Mouse (Mus musculus) thymus, postnatal 14 days (tissue): ENCODE measurements around the gene Slc24a1.
"Not testable (repeated sequence)": the region's sequence is repeated elsewhere in the genome, so short reads cannot be mapped to it uniquely, and the experiment has no call there.

ENCODE experiments used
- DNase-seq: peaks from one replicate; pipeline ENCODE4 v3.0.0; 2021

Gene Slc24a1

DNA sequence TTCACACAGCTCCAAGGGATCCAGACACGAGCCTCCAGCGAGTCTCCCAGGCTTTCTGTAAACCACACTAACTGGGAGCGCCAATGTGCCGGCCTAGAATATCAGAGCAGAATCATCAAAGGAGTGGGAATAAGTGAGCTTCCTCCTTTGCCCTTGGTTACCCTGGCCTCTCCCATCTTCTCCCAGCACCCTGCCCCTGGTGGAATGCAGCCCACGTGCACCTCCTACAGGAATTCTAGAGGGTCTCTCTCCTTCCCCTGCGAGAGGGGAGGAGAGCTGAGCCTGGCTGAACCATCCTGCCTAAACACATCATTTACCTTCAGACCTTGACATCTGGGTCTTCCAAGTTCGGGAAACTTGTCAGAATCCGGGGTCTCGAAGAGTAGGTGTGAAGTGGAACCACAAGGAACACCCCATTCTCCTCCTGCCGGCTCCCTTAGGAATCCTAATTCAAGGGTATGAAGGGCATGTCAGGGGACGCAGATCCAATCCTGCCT, at the start of gene Slc24a1:
Slc24a1 (minus strand) TSS at position 447 of the 497 bp plus-strand sequence.
- no peak for DNase-seq

DNA sequence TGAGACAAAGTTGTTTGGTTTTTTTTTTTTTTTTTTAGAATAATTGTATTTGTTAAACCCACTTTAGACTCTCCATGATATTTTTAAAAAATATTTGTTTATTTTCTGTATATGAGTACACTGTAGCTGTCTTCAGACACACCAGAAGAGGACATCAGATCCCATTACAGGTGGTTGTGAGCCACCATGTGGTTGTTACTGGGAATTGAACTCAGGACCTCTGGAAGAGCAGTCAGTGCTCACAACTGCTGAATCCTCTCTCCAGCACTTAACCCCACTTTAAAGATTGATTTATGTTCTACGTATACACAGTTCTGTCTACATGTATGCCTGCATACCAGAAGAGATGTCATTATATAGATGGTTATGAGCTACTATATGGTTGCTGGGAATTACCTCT, 44.1 kb upstream of the Slc24a1 start:
- DNase-seq: not testable (repeated sequence)

DNA sequence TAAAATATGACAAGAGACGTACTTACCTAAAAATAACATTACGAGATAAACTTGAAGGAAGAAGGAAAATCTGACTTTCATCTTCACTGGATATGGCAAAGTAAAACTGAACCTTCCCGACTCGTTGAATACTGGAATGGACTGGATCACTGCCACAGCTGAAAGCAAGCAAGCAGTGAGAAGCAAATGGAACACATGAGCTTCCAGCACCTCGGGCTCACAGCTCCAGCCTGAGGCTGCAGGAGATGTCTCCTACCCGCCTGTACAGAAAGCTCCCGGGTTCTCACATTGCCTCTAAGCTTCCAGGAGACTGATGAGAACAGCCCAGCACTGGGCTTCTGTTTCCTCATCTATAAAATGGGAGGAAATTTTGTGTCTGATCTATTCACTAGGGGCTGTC, 38.9 kb upstream of the Slc24a1 start:
- DNase-seq: no peak

DNA sequence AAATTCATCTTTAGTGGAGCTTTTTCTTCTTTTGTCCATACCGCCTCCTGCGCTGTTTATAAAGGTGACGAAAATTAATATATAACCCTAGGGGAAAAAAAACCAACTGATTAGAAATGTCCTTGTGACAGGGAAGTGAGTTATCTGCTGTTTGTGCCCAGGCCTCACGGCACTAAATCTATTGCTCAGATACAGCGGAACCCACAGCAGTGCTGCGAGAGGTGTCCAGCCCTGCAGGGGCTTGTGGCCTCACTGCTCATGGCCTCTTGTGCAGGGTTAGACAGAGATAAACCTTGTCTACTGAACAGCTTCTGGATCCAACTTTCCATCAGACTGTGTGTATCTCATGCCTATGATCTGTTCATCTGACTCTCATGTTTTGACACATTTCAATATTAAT, 37.0 kb upstream of the Slc24a1 start:
- no peak for DNase-seq

DNA sequence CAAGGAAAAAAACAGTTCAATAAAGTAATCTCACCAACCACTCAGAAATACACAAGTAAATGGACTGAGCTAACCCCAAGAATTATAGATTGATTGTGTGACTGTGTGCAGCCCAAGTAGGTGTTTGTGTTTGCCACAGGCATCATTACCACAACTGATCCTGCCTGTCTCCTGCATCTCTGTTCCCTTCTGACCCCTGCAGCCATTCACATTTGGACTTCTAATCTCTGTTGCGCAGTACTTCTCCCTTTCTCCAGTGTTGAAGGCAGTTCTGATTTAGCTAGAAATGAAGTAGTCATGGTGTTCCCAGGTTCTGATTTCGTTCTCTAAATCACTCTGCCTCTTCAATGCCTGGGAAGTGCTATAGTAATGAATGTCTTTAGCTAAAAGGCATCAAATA, 36.2 kb upstream of the Slc24a1 start:
- DNase-seq: no peak

DNA sequence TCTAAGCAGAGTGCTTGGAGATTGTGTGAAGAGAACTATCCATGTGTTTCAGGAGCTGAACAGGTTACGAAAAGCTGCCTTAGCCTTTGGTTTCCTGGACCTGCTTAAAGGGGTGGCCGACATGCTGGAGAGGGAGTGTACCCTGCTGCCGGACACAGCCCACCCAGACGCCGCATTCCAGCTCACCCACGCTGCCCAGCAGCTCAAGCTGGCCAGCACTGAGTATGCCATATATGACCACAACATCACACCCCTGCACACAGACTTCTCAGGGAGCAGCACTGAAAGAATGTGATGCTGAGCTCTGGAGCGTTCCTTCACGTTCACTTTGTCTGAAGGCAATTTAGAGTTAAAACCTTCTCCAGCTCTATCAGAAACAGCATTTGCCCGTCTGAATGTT, 34.4 kb upstream of the Slc24a1 start:
- DNase-seq: no peak

DNA sequence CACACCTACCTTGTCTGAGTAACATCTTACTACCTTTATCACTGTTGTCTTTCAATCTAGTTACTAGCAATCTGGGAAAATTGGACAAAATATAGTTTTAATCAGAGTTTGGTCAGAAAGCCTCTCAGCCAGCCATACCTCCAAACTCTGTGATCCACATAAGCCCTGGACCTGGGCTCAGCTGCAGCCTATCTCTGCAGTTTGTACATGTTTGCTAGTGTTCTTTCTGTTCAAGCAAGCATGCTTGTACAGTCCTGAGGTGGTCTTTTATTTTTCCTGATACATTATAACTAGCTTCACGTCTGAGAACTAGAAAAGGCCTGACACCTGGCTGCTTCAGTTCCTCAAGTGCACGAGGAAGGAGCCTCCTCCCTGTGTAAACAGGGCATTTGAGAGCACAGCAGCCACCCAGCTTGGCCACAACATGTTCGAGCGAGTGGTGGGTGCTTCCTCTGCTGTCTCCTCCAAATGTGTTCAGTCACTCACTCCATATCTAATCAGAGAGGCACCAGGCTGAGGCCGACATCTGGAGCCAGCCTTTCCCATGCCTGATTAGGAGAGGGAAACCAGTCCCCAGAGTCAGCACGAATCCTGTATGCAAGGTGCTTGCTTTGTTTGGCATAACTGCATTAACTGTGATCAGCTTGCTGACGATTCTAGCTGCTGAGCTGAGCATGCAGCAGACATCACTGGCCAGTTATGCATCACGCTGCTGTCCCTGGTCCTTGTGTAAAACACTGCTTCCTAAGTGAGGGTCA, 33.8 kb upstream of the Slc24a1 start:
- DNase-seq: no peak

DNA sequence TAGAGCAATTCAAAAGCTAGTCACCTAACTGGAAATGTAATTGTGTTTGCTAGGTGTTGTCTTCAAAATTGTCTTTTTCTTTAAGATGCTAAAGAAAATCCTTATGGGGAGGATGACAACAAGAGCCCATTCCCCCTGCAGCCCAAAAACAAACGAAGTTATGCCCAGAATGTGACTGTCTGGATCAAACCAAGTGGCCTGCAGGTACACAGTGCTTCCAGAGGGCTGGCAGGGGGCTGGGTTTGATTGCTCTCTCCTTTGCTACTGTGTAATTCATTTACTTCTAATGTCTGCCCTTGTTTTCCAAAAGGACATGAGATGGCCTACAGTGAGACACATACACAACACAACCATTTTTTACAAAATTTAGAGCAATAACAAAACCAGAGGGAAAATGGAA, 30.5 kb upstream of the Slc24a1 start:
- DNase-seq: no peak

DNA sequence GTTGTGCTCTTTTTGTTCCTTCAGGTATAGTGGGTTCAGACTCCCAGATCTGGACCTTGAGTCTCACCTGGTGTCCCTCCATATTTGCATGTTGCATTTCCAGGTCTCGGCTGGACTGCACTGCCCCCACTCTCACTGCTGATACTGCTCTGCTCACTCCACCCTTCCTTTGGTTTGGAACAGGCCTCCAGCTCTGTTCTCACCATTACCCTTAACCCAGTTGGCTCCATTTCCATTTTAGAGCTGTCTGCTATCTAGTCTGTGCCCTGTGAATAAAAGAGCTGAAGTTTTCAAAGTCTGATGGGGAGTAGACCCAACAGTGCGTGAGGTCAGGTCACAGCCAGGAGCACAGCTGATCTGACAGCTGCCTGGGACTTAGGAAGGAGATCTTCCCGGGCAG, 29.1 kb upstream of the Slc24a1 start:
- no peak for DNase-seq

DNA sequence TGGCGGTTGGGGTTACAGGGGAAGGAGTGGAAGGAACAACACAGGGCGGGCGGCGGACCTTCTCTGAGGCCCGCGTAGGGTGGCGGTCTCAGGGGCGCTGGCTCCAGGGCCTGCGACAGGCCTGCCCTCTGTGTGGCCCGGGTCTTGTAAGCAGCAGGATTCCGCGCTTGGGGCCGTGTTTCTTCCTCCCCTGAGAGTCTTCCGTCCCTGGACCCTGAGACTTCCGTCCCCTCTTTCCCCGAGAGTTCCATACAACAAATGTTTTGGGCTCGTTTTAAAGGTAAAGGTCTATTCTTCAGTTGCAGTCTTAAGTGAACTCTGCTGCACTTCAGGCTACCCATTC, 9.5 kb upstream of the Slc24a1 start:
- no peak for DNase-seq

DNA sequence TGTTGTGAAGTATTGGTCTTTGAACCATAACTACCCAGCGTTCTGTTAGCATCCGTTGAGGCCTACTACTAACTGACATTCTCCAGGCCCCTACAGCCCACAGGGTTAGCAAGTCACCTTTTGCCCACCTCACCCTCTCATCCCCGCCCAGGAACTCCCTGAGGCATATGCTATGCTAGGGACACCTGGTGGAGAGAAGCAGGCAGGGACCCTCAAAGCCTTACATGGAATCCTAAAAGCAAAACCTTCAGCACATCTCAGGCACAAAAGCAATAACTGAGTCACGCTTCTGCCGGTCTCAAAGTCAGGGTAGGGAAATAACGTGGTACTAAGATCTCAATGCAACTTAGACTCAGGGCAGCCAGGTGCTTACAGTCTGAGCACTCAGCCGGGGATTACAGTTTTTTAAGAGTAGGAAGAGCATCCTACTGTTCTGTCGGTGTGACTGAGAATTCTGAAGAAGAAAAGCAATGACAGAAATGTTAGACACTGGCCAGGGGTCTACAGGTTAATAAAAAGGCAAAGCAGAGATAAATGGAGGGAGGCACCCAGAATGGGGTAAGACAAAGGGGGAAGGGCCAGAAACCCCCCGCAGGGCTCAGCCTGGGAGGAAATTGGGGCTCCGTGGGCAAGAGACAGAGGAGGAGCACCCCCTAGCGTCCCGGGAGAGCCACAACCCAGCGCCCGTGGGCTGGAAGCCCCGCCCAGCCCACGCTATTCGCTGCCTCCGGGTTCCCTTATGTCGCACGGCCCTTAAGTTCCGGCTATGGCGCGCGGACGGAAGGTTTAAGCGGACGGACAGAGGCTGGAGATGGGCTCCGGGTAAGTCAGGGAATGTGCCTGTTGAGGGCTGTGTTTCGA, 8.9 kb upstream of the Slc24a1 start, which contains the start of gene Ints14:
Ints14 (plus strand) TSS at position 789 of the 861 bp plus-strand sequence.
- peak; percentile 97 for DNase-seq

DNA sequence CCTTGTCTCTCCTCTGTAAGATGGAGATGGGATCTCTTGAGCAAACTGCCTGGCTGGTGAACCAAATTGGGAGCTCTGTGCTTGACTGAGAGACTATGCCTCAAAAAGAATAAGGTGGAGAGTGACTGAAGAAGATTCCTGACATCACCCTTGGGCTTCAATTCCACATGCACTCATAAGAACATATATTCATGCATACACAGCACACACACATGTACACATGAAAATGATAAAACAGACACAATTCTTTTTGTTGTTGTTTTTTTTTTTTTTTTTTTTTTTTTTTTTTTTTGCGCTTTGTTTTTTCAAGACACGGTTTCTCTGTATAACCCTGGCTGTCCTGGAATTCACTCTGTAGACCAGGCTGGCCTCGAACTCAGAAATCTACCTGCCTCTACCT, 5.9 kb upstream of the Slc24a1 start:
- no peak for DNase-seq

DNA sequence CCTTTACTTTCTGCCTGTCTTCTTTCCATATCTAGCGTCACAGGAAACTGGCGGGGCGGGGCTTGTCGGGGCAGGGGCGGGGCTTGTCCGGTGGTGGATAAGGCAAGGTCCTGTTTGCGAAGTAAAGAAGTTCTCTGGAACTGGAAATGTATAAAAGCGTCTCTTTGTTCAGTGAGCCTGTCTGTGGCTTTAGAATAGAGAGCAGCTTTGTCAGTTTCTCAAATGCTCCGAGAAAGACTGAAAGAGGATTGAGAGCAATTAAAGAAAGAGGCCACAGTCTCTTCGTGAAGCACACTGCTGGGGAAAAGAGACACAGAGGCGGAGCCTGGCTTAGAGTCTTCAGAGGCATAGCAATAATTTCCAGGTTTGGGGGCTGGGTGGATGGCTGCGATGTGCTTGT, 4.9 kb upstream of the Slc24a1 start:
- DNase-seq: peak; percentile 64

DNA sequence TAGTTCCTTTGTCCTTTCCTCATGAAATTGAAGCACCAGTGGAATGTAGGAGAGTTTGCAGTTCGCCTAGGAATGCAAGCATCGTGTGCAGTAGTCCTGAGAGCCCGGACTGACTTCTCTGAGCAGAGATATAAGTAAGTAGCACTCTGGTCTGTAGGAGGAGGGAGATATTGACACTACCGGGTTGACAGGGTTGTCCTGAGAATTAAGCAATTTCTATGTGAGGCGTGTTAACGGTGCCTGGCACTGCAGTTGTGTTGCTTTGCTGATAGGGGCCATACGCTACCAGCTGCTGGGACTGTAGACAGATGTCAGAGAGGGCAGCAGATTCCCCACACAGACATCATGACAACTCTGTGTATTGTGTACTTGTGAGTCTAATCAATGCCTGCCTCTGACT, 1.8 kb upstream of the Slc24a1 start:
- DNase-seq: no peak

DNA sequence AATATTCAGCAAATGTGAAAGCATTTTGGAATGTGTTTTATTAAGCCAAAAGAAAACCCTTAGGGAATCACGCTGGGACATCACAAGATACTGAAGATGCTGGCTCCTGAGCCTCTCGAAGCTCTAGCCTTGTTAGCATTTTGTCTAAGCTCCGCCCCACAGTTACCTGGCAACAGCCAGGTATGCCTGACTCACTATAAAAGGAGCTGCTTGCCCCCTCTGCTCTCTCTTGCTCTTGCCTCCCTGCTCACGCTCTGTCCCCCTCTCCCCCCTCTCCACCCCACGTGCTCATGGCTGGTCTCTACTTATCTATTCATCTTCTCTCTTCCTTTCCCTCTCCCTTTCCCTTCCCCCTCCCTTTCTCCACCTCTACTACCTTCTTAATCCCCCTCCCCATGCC, 648 bp upstream of the Slc24a1 start:
- no peak for DNase-seq

DNA sequence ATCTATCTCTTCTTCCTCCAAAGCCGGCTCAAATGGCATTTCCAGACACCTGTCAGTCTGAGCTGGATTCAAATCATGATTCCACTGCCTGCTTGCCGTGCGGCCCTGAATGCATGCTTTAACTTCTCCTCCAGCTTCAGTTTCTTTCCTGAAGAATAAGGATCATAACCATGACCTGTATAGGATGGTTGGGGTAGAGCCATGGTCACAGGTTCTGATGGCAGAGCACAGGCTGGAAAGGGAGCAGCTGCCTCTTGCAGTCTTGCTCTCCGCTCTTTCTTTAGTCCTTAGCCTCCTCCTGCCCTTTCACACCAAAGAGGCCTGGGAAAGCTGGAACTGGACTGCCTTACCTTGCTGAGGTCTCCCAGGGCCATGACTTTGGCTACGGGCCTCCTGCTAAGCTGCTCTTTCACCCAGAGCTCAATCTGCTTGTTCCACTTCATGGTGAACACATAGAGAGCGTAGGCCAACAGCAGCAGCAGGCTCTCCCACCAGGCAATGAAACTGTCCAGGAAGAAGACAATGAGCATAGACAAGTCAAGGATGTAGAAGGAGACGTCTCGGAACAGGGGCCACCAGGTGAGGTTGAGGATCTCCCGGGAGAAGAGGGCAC, 3.8 kb downstream of the Slc24a1 start:
- DNase-seq: no peak

DNA sequence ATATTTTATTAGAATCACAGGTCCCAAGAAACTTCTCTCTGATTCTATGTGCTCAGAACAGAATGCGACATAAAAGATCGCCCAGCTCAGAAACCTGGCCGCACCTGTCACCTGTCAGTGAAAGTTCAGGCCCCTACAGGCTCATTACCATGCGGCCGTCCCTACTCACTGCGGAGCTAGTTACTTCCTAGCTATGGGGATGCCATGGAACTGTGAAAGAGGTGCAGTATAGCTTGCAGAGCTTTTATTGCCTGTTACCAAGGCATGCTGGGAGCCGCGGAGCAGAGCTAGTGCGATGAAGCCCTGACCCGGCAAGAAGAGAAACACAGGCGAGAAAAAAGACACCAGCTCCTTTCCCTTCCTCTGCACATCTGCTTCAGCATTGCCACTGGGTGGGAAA, 7.4 kb downstream of the Slc24a1 start:
- DNase-seq: no peak

DNA sequence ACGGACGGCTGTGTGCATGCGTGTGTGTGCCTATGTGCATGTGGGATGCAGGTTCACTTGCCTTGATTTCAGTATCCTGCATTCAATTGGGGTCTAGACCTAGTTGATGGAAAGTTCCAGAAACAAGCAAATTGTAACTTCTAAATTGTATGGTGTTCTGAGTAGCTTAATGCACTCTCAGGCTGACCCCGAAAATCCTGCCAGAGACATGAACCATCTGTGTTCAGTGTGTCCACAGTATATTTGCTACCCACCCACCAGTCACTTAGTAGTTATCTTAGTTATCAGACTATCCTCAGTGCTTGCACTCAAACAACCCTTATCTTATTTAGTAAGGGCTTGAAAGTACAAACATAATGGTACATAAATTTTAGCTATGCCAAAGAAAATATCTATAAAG, 9.8 kb downstream of the Slc24a1 start:
- no peak for DNase-seq

DNA sequence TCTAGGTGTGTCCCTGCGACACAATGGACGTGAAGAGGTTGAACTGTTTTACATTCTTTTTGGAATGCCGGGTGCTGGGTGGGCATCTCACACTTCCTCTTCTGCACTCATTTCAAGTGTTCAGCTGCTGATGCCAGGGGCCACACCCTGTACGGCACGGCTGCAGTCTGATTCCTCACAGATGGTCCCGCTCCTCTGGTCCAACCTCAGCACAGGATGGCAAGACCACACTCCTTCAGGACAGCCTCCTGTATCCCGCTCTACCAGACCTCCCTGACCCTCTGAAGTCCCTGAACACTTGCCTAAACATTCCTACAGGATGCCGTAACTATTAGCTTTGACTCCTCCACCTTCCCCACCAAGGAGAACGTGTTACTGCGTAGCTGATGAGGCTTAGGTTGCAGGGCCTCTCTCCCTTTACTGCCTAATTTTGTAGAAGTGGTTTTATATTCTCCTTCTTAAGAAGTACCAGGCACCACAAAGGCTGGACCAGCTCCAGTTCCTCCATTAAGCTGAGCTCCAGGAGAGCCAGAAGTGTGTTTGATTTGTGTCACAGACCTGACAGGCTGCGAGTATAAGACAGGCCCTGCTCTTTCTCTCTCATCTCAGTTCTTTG, 10.6 kb downstream of the Slc24a1 start:
- no peak for DNase-seq

DNA sequence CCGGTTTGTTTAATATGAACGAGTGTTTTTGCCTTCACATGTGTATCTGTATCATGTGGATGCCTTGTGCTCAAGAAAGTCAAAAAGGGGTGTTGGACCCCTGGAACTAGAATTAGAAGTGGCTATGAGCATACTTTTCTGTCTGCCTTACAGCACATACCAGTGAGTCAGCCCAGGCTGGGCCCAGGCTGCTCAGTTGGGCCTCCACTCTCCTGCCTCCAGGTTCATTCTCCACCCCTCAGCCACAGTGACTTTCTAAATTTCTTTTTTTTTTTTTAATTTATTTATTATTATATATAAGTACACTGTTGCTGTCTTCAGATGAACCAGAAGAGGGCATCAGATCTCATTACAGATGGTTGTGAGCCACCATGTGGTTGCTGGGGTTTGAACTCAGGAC, 11.6 kb downstream of the Slc24a1 start:
- no peak for DNase-seq

DNA sequence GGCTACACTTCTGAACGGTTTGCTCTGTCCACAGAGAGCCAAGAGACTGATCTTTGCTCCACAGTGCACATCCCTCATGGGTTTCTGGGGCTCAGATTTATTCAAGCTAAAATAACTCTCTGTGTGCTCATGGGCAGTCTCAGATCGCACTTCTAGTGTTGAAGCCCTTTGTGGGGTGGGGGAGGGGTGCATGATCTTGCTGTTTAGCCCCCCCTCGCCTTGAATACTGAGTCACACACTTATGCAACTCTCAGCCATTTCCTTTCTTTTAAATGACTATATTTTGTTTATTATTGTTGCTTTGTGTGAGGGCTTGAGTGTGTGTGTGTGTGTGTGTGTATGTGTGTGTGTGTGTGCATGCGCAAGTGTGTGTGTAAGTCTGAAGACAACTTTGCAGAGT, 12.1 kb downstream of the Slc24a1 start:
- no peak for DNase-seq

DNA sequence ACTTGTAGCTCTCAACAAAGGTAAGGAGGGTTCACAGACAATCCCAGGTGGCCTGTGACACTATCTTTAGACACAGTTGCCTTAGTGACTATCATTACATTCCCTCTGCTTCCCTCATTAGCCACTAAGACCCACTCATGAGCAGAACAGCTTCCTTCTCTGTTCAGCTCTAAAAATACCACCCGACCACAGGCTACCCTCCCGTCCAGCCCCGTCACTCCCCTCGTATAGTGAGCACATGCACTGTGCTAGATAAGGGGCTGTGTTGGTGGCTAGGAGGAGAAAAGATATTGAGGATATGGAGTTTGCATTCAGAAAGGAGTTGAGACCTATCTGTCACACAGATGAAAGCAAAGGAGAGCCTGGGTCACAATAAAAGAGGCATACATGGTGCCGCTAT, 12.9 kb downstream of the Slc24a1 start:
- DNase-seq: no peak

DNA sequence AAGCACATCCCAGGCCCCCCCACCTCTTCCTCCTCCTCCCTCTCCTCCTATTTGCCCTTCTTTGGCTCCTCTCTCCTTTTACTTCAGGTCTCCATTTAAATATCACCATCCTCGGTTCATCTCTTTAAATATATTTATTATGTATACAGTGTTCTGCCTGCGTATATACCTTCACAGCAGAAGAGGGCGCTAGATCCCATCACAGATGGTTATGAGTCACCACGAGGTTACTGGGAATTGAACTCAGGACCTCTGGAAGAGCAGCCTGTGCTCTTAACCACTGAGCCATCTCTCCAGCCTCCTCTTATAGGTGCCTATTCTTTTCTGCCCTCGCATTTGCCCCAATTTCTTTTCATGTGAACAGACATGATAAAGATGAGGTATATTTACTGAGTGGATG, 13.9 kb downstream of the Slc24a1 start:
- no peak for DNase-seq
